Mouse (Mus musculus): Measurements from ENCODE around the gene Iqgap3.
A peak's percentile ranks its signal among the peaks of the same experiment; 100 is the strongest.

Iqgap3 gene

DNA sequence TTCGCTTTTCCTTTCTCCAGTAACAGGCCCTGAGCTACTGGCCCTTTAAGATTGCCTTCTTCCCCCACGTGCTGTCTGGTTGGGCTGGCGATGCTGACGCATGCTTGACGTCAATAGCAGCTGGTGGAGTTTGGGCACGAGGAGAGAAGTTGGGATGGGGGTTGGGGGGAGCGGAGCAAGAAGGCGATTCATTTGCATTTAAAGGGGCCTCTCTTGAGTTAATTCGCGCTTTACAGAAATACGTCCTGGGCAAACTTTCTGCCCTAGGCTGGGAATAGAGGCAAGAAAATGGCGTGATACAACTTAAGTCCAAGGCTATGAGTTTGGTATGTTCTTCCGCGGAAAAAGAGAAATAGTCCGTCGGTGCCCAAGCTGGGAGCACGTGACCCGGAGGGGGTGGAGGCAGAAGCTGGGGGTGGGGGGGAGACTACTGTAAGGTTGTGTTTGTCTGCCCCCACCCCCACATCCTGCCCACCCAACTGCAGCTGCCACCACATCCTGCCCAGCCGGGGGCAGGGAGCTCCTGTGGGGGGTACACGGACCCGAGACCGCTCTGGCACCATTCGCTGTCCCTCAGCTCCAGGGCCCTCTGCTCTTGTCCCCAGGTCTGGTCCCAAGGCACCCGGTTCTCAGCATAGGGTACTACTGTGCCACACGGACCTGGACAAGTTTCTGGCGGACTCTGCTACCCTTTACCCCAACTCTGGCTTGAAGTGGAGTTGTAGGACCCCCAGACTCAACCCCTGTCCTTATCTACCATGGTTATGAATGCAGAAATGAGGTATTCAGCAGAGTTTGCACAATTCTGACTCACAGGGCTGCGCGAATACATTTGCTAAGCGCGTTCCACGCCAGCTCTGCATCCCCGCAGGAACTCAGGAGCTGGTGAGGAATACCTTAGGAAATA lies 56.8 kb downstream of the Iqgap3 start:
- peak; percentile 82 to 92 for DNase-seq (ENCODE audit: low spot score in 2 of 2)

GRCm38 (mm10) chr3:88139243-88140177 lies 57.7 kb downstream of the Iqgap3 start:
- no peak for DNase-seq (ENCODE audit: low spot score in 2 of 2)

- no peak for DNase-seq (ENCODE audit: low spot score in 2 of 2)
Observed at GRCm38 (mm10) chr3:88140178-88140902, 58.6 kb downstream of the Iqgap3 start.

DNA sequence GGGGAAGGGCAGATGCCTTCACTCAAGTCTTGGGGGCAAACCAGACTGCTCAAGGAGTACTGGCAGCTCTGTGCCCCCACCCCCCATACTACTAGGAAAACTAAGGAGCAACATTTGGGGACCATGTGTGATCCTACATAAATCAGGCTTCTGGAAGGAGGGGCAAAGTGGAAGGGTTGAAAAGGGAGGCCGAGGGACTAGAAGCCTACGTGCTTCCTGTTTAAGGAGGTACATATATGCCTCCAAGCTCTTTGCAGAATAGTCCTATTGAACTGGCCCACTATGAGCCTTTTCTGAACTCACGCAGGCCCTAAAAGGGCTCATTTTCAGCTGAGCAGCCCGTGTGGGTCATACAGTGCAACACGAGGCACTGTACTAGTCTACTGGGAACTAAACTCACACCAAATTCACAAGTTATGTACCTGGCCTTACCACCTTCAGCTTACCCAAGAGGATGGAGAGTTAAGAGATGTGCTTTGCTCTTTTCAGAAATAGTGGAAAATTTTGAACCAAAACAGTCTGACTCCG lies 59.2 kb downstream of the Iqgap3 start:
- DNase-seq (ENCODE audit: low spot score in 2 of 2) = no peak

GRCm38 (mm10) chr3:88141439-88141786 lies 59.6 kb downstream of the Iqgap3 start:
- DNase-seq (ENCODE audit: low spot score in 2 of 2) = no peak

- peak; percentile 85 to 88 for DNase-seq (ENCODE audit: low spot score in 2 of 2)
Observed at GRCm38 (mm10) chr3:88141787-88142523, 60.2 kb downstream of the Iqgap3 start, which contains the start of gene Mef2d. Gene Mef2d, plus strand, starts transcription at chr3:88142372.

DNA sequence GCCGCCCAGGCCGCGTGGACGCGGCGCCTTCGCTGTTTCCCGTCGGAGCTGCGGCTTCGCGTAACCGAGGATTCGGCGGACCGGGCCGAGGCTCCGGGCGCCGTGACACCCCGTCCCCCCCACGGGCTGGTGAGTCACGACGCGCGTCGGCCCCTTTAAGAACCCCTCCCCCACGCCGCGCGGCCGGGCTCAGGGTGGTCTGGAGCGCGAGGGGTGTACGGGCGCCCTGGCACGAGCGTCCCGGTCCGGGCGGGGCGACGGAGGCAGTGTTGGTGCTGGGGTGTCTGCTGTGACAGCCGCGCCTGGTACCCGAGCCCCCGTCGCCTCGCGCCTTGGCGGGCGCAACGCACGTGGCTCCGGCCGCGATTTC lies 60.8 kb downstream of the Iqgap3 start:
- no peak for DNase-seq (ENCODE audit: low spot score in 2 of 2)

- peak in 1 of 2 experiments; percentile 59 for DNase-seq (ENCODE audit: low spot score in 2 of 2)
Observed at GRCm38 (mm10) chr3:88142916-88143771, 61.4 kb downstream of the Iqgap3 start.

- peak in 1 of 2 experiments; percentile 36 for DNase-seq (ENCODE audit: low spot score in 2 of 2)
Observed at GRCm38 (mm10) chr3:88143961-88144486, 62.3 kb downstream of the Iqgap3 start.

DNA sequence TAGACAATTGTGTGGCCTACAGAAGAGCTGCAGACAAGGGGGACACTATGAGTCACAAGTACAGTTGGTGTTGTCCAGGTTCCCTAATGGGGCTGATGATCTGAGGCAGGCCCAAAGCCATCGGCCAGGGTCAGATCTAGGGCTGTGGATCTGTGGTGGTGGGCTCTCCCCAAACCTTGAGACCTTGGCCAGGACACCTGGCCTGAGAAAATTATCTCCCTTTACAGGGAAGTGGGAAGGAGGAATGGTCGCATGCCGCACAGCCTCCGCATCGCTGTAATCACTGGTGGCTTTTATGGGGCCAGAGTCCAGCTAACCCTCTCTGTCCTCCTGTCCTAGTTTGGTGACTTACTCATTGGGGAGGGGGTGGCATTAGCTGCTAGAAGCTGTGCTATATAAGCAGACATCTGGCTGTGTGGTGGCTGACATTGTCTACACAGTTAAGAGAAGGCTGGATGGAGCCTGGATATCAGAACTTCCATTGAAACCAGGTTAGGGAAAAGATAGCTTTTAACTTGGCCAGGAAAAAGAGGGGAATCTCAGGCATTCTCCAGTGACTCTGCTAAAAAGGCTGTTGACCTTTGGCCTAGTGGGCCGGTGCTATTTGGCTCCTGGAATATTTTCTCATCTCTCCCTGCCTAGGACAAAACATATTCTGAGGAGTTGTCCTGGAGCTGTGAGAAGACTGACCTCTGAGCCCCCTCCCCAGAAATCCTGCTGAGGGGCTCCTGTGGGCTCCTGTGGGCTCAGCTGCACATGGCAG lies 63.1 kb downstream of the Iqgap3 start:
- peak in 1 of 2 experiments; percentile 4 for DNase-seq (ENCODE audit: low spot score in 2 of 2)

GRCm38 (mm10) chr3:88145411-88145782 lies 63.6 kb downstream of the Iqgap3 start:
- no peak for DNase-seq (ENCODE audit: low spot score in 2 of 2)

DNA sequence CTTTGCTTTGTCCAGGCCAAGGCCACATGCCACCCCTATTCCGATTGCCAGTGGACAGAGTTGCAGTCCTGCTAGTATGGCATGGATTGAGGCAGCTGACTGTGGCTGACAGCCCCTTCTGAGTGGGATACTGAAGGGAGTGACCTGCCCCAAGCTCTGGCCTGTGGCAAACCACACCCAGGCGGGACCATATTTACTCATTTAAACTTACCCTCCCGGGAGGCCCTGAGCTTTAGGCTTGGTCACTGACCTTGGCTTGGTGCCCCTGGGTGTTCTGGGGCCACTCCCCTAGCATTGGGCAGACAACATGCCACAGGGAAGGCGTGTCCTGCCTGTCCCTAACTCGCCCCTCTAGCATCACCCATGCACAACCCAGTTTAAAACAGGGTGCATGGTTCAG lies 64.2 kb downstream of the Iqgap3 start:
- DNase-seq (ENCODE audit: low spot score in 2 of 2) = no peak

GRCm38 (mm10) chr3:88146376-88147112 lies 64.8 kb downstream of the Iqgap3 start:
- no peak for DNase-seq (ENCODE audit: low spot score in 2 of 2)

GRCm38 (mm10) chr3:88147444-88147843 lies 65.7 kb downstream of the Iqgap3 start:
- no peak for DNase-seq (ENCODE audit: low spot score in 2 of 2)

GRCm38 (mm10) chr3:88147866-88148265 lies 66.1 kb downstream of the Iqgap3 start:
- DNase-seq (ENCODE audit: low spot score in 2 of 2) = no peak

- no peak for DNase-seq (ENCODE audit: low spot score in 2 of 2)
Observed at GRCm38 (mm10) chr3:88148354-88148753, 66.6 kb downstream of the Iqgap3 start.

DNA sequence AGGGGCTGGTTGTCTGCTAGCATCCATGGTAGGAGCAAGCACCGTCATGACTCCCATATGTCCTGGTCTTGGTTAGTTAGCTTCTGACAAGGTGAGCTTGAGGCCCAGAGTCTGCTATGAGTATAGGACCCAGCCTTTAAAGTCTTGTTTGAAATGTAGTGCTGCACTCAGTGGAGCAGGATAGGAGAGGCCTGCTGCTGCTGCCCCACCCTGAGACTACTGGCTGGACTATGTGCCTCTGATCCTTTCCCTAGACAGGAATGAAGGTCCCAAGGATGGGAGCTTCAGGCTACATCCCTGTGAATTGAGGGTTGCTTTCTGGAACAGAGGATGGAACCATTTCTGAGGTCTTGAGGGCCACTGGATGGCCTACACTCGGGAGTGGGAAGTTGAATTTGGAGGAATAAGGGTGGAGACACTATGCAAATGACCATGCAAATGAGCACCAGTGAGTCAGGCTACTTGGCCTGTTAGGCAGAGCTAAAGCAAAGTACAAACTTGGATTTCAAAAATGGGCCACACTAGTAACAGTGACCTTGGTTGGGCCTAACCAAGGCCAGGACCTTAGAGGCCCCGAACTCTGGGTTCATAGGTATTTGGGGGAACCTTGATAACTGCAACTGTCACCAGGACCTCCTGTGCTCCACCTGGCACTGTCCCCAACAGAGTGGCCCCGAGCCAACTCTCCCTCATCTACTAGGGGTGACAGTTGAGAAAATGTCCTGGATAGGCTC lies 67.2 kb downstream of the Iqgap3 start:
- no peak for DNase-seq (ENCODE audit: low spot score in 2 of 2)
